Mouse (Mus musculus): ENCODE data around the gene 1700006A11Rik. TPM values are rescaled to one million over a fixed set of nuclear protein-coding genes. Genes with fewer than 3 reads are reported as not detected.

1700006A11Rik gene
- polyA plus RNA-seq, 1 experiment from 2014 or later, result not detected

Other genes with a start within 250 kb of the 1700006A11Rik start
- gene Tram1l1, start 105.2 kb downstream of the 1700006A11Rik start, polyA plus RNA-seq (2014; fragmentation: Nextera tagmentation; extraction: Ambion mirVana), result 40.8 and 41.6 TPM in 2 replicates
- not detected in 2 replicates for gene 1700003H04Rik, start 155.1 kb upstream of the 1700006A11Rik start, polyA plus RNA-seq (2014; fragmentation: Nextera tagmentation; extraction: Ambion mirVana)